Mouse (Mus musculus) limb, embryonic 15.5 days (tissue): Measurements from ENCODE around the gene Adcy6. TPM values are rescaled to one million over a fixed set of nuclear protein-coding genes. Genes with fewer than 3 reads are reported as not detected.
A peak's percentile ranks its signal among the peaks of the same experiment; 100 is the strongest.

ENCODE experiments used
- ATAC-seq: fragments of 200-750 bp; cut with Nextera tagmentation; 2 replicates; pipeline ENCODE4 v1.8.0; 2017; ENCODE audit warnings: low read depth, moderate TSS enrichment; ENCODE audit not compliant: insufficient number of reproducible peaks, low FRiP score, low TSS enrichment
- H3K27ac ChIP-seq: fragments of 300-500 bp; sonication (generic); 2 replicates; pipeline ENCODE4 v1.5.1; 2015; ENCODE audit warnings: moderate library complexity, mild to moderate bottlenecking, inconsistent platforms
- H3K27me3 ChIP-seq: fragments of 300-500 bp; sonication (generic); 2 replicates; pipeline ENCODE4 v1.6.1; 2015; ENCODE audit warnings: inconsistent platforms
- H3K36me3 ChIP-seq: fragments of 300-500 bp; sonication (generic); 2 replicates; pipeline ENCODE4 v1.6.1; 2015; ENCODE audit warnings: inconsistent platforms
- H3K4me1 ChIP-seq: fragments of 300-500 bp; sonication (generic); 2 replicates; pipeline ENCODE4 v1.6.1; 2015; ENCODE audit warnings: inconsistent platforms
- H3K4me2 ChIP-seq: fragments of 300-500 bp; sonication (generic); 2 replicates; pipeline ENCODE4 v1.6.1; 2015; ENCODE audit warnings: mild to moderate bottlenecking, inconsistent platforms
- H3K4me3 ChIP-seq: fragments of 300-500 bp; sonication (generic); 2 replicates; pipeline ENCODE4 v1.5.1; 2015; ENCODE audit warnings: mild to moderate bottlenecking, inconsistent platforms
- H3K9ac ChIP-seq: fragments of 300-500 bp; sonication (generic); 2 replicates; pipeline ENCODE4 v1.6.1; 2015; ENCODE audit warnings: inconsistent platforms
- H3K9me3 ChIP-seq: fragments of 300-500 bp; sonication (generic); 2 replicates; pipeline ENCODE4 v1.6.1; 2016; ENCODE audit warnings: inconsistent platforms
- WGBS: fragments of 180-500 bp; shearing (Covaris S2); methylation state at CpG from one replicate; pipeline ENCODE4 v1.1.7; 2015; 5-methylcytosine and 5-hydroxymethylcytosine counted together
- polyA plus RNA-seq: library from polyadenylated mRNA; unstranded; fragments of >200 nt; fragmentation: Nextera tagmentation; extraction: Ambion mirVana; gene quantifications from 2 replicates; pipeline ENCODE4 v1.2.1, GENCODE M21; 2015

The Adcy6 gene
- polyA plus RNA-seq = 15.1 and 15.8 TPM in 2 replicates

GRCm38 (mm10) chr15:98609331-98610130 is at the start of gene Adcy6:
Adcy6 (minus strand) TSS chr15:98610076.
- ATAC-seq = peak; percentile 82
- Histone ChIP-seq H3K4me3 (peak within 1 kb of the TSS; percentile 81), H3K9ac (peak within 1 kb of the TSS; percentile 82), H3K36me3 (peaks cover 10% of the 10 kb centered on the region), H3K27me3 (no peaks in the 10 kb centered on the region), H3K4me1 (peaks cover 40% of the 10 kb centered on the region), H3K27ac (peak within 1 kb of the TSS; percentile 89), H3K9me3 (no peaks in the 10 kb centered on the region), H3K4me2 (peak within 1 kb of the TSS; percentile 92)
- WGBS = 1% methylated on average over 57 of the region's 75 CpGs

GRCm38 (mm10) chr15:98656982-98657751 is 47.3 kb upstream of the Adcy6 start:
- no peaks in the 10 kb centered on the region for H3K27me3 ChIP-seq
- H3K36me3 ChIP-seq = peaks cover 75% of the 10 kb centered on the region
- no peak overlapping the region for H3K27ac ChIP-seq
- no peak overlapping the region for H3K4me3 ChIP-seq
- H3K4me2 ChIP-seq = no peak overlapping the region
- H3K4me1 ChIP-seq = peaks cover 8% of the 10 kb centered on the region; the same call in 1 of the 2 replicates
- no peak overlapping the region for H3K9ac ChIP-seq
- ATAC-seq = no peak
- H3K9me3 ChIP-seq = no peaks in the 10 kb centered on the region
- 81% methylated on average over 15 of the region's 15 CpGs for WGBS

- 94% methylated on average over 8 of the region's 8 CpGs for WGBS
These were observed 42.3 kb upstream of the Adcy6 start for GRCm38 (mm10) chr15:98652174-98652573.

GRCm38 (mm10) chr15:98651431-98651830 is 41.6 kb upstream of the Adcy6 start:
- no peaks in the 10 kb centered on the region for H3K4me1 ChIP-seq
- ATAC-seq = no peak
- 92% methylated on average over 15 of the region's 15 CpGs for WGBS

More at GRCm38 (mm10) chr15:98652174-98652573, 42.3 kb upstream of the Adcy6 start:
- no peak overlapping the region for H3K9ac ChIP-seq
- no peaks in the 10 kb centered on the region for H3K9me3 ChIP-seq
- H3K27me3 ChIP-seq = no peaks in the 10 kb centered on the region
- H3K4me1 ChIP-seq = no peaks in the 10 kb centered on the region
- no peak overlapping the region for H3K4me2 ChIP-seq
- ATAC-seq = no peak
- peaks cover 98% of the 10 kb centered on the region for H3K36me3 ChIP-seq
- no peak overlapping the region for H3K27ac ChIP-seq
- no peak overlapping the region for H3K4me3 ChIP-seq

GRCm38 (mm10) chr15:98648071-98648470 is 38.2 kb upstream of the Adcy6 start:
- Histone ChIP-seq H3K4me2 (no peak overlapping the region), H3K9ac (no peak overlapping the region), H3K9me3 (no peaks in the 10 kb centered on the region), H3K36me3 (peaks cover 98% of the 10 kb centered on the region), H3K27ac (no peak overlapping the region), H3K4me3 (no peak overlapping the region), H3K27me3 (no peaks in the 10 kb centered on the region), H3K4me1 (no peaks in the 10 kb centered on the region)
- no peak for ATAC-seq
- WGBS = 94% methylated on average over 3 of the region's 3 CpGs

More at GRCm38 (mm10) chr15:98651431-98651830, 41.6 kb upstream of the Adcy6 start:
- peaks cover 98% of the 10 kb centered on the region for H3K36me3 ChIP-seq
- no peak overlapping the region for H3K4me3 ChIP-seq
- no peak overlapping the region for H3K4me2 ChIP-seq
- H3K27ac ChIP-seq = no peak overlapping the region
- H3K27me3 ChIP-seq = no peaks in the 10 kb centered on the region
- H3K9ac ChIP-seq = no peak overlapping the region
- no peaks in the 10 kb centered on the region for H3K9me3 ChIP-seq

- ATAC-seq = no peak
- H3K4me3 ChIP-seq = no peak overlapping the region
- WGBS = 84% methylated on average over 10 of the region's 10 CpGs
These were observed 37.4 kb upstream of the Adcy6 start for GRCm38 (mm10) chr15:98647308-98647707.

GRCm38 (mm10) chr15:98646737-98647136 is 36.9 kb upstream of the Adcy6 start:
- Histone ChIP-seq H3K9me3 (no peaks in the 10 kb centered on the region), H3K4me3 (no peak overlapping the region), H3K36me3 (peaks cover 96% of the 10 kb centered on the region), H3K27me3 (no peaks in the 10 kb centered on the region), H3K4me1 (no peaks in the 10 kb centered on the region), H3K9ac (no peak overlapping the region), H3K4me2 (no peak overlapping the region), H3K27ac (no peak overlapping the region)
- ATAC-seq = no peak
- WGBS = 64% methylated on average over 8 of the region's 8 CpGs

More at GRCm38 (mm10) chr15:98647308-98647707, 37.4 kb upstream of the Adcy6 start:
- Histone ChIP-seq H3K9ac (no peak overlapping the region), H3K4me2 (no peak overlapping the region), H3K27ac (no peak overlapping the region), H3K9me3 (no peaks in the 10 kb centered on the region), H3K36me3 (peaks cover 96% of the 10 kb centered on the region), H3K4me1 (no peaks in the 10 kb centered on the region), H3K27me3 (no peaks in the 10 kb centered on the region)

GRCm38 (mm10) chr15:98645057-98646026 is 35.5 kb upstream of the Adcy6 start:
- Histone ChIP-seq H3K9me3 (no peaks in the 10 kb centered on the region), H3K4me2 (no peak overlapping the region), H3K36me3 (peaks cover 94% of the 10 kb centered on the region), H3K4me1 (no peaks in the 10 kb centered on the region), H3K9ac (no peak overlapping the region), H3K27ac (no peak overlapping the region), H3K4me3 (no peak overlapping the region), H3K27me3 (no peaks in the 10 kb centered on the region)
- no peak for ATAC-seq
- WGBS = 88% methylated on average over 24 of the region's 24 CpGs

GRCm38 (mm10) chr15:98644406-98644805 is 34.5 kb upstream of the Adcy6 start:
- Histone ChIP-seq H3K27ac (no peak overlapping the region), H3K27me3 (no peaks in the 10 kb centered on the region), H3K9ac (no peak overlapping the region), H3K4me1 (no peaks in the 10 kb centered on the region), H3K4me3 (no peak overlapping the region), H3K36me3 (peaks cover 90% of the 10 kb centered on the region), H3K4me2 (no peak overlapping the region), H3K9me3 (no peaks in the 10 kb centered on the region)
- 87% methylated on average over 12 of the region's 12 CpGs for WGBS
- no peak for ATAC-seq

- H3K27ac ChIP-seq = no peak overlapping the region
- peaks cover 19% of the 10 kb centered on the region for H3K4me1 ChIP-seq
- peaks cover 7% of the 10 kb centered on the region for H3K27me3 ChIP-seq
- H3K9ac ChIP-seq = no peak overlapping the region
- no peak for ATAC-seq
- no peaks in the 10 kb centered on the region for H3K9me3 ChIP-seq
- peaks cover 48% of the 10 kb centered on the region for H3K36me3 ChIP-seq
- 21% methylated on average over 8 of the region's 8 CpGs for WGBS
- no peak overlapping the region for H3K4me3 ChIP-seq
- H3K4me2 ChIP-seq = no peak overlapping the region
These were observed 30.3 kb upstream of the Adcy6 start for GRCm38 (mm10) chr15:98640157-98640556.

GRCm38 (mm10) chr15:98637155-98637554 is 27.3 kb upstream of the Adcy6 start:
- no peaks in the 10 kb centered on the region for H3K9me3 ChIP-seq
- WGBS = 52% methylated on average over 3 of the region's 3 CpGs

More at GRCm38 (mm10) chr15:98637155-98637554, 27.3 kb upstream of the Adcy6 start:
- Histone ChIP-seq H3K36me3 (peaks cover 21% of the 10 kb centered on the region), H3K4me3 (no peak overlapping the region), H3K4me2 (no peak overlapping the region), H3K4me1 (peaks cover 45% of the 10 kb centered on the region), H3K27me3 (peaks cover 23% of the 10 kb centered on the region), H3K9ac (no peak overlapping the region), H3K27ac (no peak overlapping the region)
- no peak for ATAC-seq
